Mouse (Mus musculus) heart, adult 11 months (tissue): ENCODE results near the gene Pbld2.

Experiments used
- DNase-seq: peaks from one replicate; pipeline ENCODE4 v3.0.0; 2022

The Pbld2 gene

DNA sequence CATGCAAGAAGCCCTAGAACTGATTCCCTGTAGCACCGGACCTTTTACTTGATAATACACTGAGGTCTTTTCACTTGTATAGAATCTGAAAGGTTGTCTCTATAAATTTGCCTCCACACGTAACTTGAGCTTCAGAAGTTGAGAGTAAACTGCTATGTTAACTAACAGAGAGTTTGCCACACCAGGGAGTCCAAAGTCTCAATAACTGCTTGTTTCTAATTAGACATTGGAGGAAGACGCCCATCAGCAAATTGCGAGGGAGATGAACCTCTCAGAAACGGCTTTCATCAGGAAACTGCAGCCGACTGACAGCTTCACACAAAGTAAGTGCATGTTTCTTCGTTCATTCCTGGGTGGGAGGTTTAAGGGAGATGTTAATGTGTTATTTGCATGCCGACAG, 41.4 kb downstream of the Pbld2 start:
- no peak for DNase-seq

DNA sequence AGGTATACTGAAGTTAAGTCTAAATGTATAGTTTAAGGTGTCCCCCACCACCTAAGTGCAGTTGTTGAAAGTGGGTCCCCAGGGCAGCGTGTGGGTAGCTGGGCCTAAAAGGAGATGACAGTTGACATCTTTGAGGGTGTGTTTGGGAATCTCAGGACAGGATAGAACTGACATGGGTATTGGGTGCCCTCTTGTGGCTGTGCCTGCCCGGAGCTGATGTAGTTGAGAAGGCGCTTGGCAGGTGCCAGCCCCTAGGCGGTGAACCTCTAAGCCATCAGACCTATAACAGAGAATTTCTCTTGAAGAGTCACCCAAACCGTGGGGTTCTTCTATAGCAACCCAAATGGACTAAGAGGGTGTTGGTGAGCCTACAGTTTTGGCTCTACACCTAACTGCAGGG, 41.9 kb downstream of the Pbld2 start:
- peak; percentile 94 for DNase-seq

DNA sequence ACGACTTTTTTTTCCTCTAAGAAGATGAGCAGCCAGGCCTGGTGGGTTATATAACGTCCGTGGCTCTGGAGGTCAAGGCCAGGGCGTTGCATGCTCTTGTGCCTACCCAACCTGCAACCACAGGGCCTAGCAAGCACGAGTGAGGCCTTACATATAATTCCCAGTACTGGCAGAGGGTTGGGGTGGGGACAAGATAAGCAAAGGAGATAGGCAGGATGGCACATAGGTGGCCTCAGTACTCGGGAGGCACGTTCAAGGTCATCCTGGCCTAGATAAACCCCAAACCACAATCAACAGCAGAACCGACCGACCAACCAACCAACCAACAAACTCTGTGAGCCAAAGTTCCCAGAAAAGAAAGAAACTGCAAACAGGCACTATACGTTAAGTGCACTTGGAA, 62.2 kb downstream of the Pbld2 start:
- DNase-seq = no peak

- DNase-seq = no peak
These were observed 65.1 kb downstream of the Pbld2 start for GRCm38 (mm10) chr10:63089103-63089757.

GRCm38 (mm10) chr10:63089758-63090571, 65.8 kb downstream of the Pbld2 start:
- no peak for DNase-seq

DNA sequence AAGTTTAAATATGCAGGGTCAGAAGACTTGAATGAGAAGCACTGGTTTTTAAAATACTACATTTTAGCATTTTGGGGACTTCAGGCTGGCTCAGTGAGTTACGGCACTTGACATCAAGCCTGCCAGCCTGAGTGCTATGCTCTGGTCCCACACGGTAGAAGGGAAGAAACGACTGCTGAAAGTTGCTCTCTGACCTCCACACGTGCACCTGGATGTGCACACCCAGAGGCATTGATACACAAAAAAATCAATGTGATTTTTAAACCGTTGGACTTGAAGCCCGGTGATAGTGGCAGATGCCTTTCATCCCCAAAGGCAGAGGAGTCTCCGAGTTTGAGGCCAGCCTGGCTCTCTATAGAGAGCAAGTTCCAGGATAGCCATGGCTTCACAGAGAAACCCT, 67.8 kb downstream of the Pbld2 start:
- no peak for DNase-seq

DNA sequence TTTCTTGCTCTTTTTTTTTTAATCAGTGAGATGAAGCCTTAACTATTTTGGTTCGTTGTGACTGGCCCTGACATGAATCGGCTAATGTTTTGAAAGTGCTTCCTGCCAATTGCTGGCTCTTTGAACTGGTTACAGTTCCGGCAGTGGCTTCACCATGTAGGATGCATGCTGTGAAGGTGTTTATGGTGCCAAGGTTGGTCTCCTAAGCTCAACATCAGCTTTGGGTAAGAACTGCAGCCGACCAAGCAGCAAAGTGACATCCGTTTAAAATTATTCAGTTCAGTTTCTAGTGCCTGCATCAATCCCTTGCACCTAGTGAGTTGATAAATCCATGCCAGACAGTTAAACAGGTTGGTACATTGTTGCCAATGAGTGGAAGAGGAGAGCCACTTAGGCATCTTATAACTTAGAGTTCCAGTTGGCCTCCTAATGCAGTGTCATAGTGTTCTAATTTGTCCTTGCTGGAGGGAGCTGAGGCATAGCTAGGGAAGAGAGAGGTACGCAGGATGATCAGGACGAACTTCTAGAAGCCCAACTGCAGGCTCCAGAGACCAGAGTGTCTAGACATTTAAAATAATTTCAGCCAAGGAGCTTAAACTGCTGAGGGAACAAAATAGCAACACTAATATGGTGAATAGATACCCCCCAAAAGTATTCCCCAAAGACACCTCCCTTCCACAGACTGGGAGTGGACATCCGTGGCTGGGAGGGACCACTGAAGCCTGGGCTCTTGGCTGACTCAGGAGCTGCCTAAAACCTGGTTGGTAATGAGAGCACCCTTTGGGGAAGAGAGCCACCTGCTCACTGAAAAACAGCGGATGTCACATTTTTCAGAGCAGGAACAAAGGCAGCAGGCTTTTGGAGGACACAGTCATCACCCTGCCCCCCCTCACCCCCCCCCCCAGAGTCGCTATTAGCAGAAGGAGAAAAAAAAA, 68.8 kb downstream of the Pbld2 start:
- no peak for DNase-seq

- no peak for DNase-seq
These were observed 72.6 kb downstream of the Pbld2 start for GRCm38 (mm10) chr10:63096757-63097156.

DNA sequence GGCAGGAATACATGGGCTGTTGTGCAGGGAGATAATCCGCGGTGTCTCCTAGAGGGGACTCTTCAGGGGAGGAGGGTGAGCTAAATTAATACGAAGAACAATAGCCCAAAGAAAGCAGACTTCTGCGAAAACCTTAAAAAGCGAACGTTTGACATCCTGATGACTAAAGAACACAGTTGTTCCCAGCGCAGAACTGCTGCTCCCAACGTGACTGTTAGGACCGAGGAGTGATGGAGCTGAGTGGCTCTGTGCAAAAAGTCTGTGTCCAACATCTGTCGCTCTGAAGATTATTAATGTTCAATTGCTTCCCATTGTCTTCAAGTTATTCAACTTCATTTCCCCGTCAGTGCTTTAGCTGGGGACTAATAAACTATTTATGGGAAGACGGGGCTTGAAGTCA, 74.1 kb downstream of the Pbld2 start:
- no peak for DNase-seq

DNA sequence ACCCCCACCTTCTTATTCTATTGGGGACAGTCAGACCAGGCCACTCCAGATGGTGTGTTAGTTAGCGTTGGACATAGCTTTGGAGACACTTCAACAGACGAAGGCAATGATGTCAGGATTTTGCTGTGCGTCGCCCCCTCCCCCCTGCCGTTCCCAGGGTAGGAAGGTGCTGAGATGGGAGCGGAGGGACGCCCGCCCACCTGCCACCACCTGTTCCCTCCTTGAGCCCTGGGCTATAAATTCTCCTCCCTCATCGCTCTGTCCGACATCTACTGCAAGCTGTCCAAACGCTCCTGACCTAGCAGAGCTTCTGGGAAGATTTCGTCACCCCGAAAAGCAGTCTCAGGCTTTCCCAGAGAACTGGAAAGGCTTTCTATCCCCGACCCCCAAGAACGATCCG, 75.4 kb downstream of the Pbld2 start, which contains the start of gene Atoh7:
Gene Atoh7, plus strand, starts transcription at position 131 of the 400 bp plus-strand sequence.
- peak; percentile 88 for DNase-seq

DNA sequence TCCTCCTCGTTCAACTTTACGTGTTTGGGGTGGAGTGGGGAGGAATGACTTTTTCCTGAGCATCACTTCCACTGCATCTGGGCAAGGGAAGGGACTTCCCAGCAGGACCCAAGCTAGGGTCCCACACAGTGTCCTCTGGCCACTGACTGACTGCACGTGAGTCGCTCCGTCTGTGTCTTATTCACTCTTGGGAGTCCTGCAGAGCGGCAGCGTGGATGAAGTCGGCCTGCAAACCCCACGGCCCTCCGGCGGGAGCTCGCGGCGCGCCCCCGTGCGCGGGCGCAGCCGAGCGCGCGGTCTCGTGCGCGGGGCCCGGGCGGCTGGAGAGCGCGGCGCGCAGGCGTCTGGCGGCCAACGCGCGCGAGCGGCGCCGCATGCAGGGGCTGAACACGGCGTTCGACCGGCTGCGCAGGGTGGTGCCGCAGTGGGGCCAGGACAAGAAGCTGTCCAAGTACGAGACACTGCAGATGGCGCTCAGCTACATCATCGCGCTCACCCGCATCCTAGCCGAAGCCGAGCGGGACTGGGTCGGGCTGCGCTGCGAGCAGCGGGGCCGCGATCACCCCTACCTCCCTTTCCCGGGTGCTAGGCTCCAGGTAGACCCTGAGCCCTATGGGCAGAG, 75.9 kb downstream of the Pbld2 start:
- peak; percentile 90 for DNase-seq

DNA sequence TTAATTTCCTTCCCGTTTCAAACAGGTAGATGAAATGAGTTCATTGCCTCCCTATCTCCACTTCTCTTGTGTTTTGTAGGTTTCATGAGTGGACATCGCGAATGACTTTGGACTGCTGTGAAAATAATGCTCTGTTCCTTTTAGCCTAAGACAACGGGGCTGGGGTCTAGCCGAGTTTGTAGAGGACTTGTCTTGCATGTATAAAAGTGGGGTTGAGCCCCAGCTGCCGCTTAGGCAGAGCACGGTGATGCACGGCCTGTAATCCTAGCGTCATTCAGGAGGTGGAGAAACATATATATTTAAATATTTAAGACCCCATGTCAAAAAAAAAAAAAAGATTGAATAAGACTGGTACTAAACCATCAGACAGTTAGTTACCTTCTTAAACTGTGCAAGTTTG, 76.5 kb downstream of the Pbld2 start:
- no peak for DNase-seq
